Mouse (Mus musculus) intestine, embryonic 16.5 days (tissue): ENCODE measurements around the gene Echdc2. TPM values are rescaled to one million over a fixed set of nuclear protein-coding genes. Genes with fewer than 3 reads are reported as not detected.

ENCODE experiments used
- ATAC-seq: fragments of 200-750 bp; cut with Nextera tagmentation; 2 replicates; pipeline ENCODE4 v1.8.0; 2017; ENCODE audit warnings: moderate TSS enrichment, moderate library complexity
- H3K27ac ChIP-seq: fragments of 300-500 bp; sonication (generic); 2 replicates; pipeline ENCODE4 v1.5.1; 2014; ENCODE audit warnings: mild to moderate bottlenecking, low read length
- H3K27me3 ChIP-seq: fragments of 300-500 bp; sonication (generic); replicated peaks from 2 replicates; pipeline ENCODE4 v1.6.1; 2014; ENCODE audit warnings: low read length, control low read depth, mixed read lengths; ENCODE audit not compliant: control insufficient read depth, insufficient read depth
- H3K36me3 ChIP-seq: fragments of 300-500 bp; sonication (generic); 2 replicates; pipeline ENCODE4 v1.6.1; 2014; ENCODE audit warnings: low read length, control low read depth; ENCODE audit not compliant: control insufficient read depth, insufficient read depth
- H3K4me1 ChIP-seq: fragments of 300-500 bp; sonication (generic); 2 replicates; pipeline ENCODE4 v1.6.1; 2014; ENCODE audit warnings: low read length, control low read depth, mixed read lengths; ENCODE audit not compliant: control insufficient read depth, insufficient read depth
- H3K4me2 ChIP-seq: fragments of 300-500 bp; sonication (generic); 2 replicates; pipeline ENCODE4 v1.6.1; 2014; ENCODE audit warnings: low read depth, low read length, control low read depth
- H3K4me3 ChIP-seq: fragments of 300-500 bp; sonication (generic); 2 replicates; pipeline ENCODE4 v1.5.1; 2014; ENCODE audit warnings: mild to moderate bottlenecking, low read length
- H3K9ac ChIP-seq: fragments of 300-500 bp; sonication (generic); 2 replicates; pipeline ENCODE4 v1.6.1; 2014; ENCODE audit warnings: low read depth, low read length
- H3K9me3 ChIP-seq: fragments of 300-500 bp; sonication (generic); 2 replicates; pipeline ENCODE4 v1.6.1; 2016; ENCODE audit warnings: low read length, control low read depth; ENCODE audit not compliant: control insufficient read depth
- WGBS: fragments of 180-500 bp; shearing (Covaris S2); extraction: QIAGEN DNeasy Blood & Tissue Kit; methylation state at CpG from one replicate; pipeline ENCODE4 v1.1.7; 2014; 5-methylcytosine and 5-hydroxymethylcytosine counted together
- polyA plus RNA-seq: library from polyadenylated mRNA; unstranded; fragments of >200 nt; fragmentation: Nextera tagmentation; extraction: Ambion mirVana; gene quantifications from 2 replicates; pipeline ENCODE4 v1.2.1, GENCODE M21; 2015

Gene Echdc2
- polyA plus RNA-seq, 1 experiment from 2014 or later = 36.0 TPM

- Histone ChIP-seq H3K4me3 (no peak overlapping the region), H3K27me3 (no peaks in the 10 kb centered on the region), H3K9me3 (no peaks in the 10 kb centered on the region), H3K4me1 (0 out of 2 replicates have a peak, but pooled peaks cover 2% of the 10 kb centered on the region), H3K36me3 (no peaks in the 10 kb centered on the region), H3K27ac (no peak overlapping the region), H3K4me2 (no peak overlapping the region), H3K9ac (no peak overlapping the region)
- 64% methylated on average over 1 of the region's 1 CpGs for WGBS
- ATAC-seq = no peak
Observed at GRCm38 (mm10) chr4:108182278-108182677, 17.0 kb downstream of the Echdc2 start.

GRCm38 (mm10) chr4:108192821-108193323 is 27.6 kb downstream of the Echdc2 start:
- peaks cover 3% of the 10 kb centered on the region; the same call in 1 of the 2 replicates for H3K4me1 ChIP-seq
- 67% methylated on average over 2 of the region's 2 CpGs for WGBS
- H3K9me3 ChIP-seq = no peaks in the 10 kb centered on the region
- H3K4me2 ChIP-seq = no peak overlapping the region
- no peaks in the 10 kb centered on the region for H3K27me3 ChIP-seq
- no peak overlapping the region for H3K4me3 ChIP-seq
- H3K9ac ChIP-seq = no peak overlapping the region
- no peak overlapping the region for H3K27ac ChIP-seq
- H3K36me3 ChIP-seq = no peaks in the 10 kb centered on the region
- ATAC-seq = no peak

- Histone ChIP-seq H3K4me3 (no peak overlapping the region), H3K27me3 (no peaks in the 10 kb centered on the region), H3K9me3 (no peaks in the 10 kb centered on the region), H3K4me1 (peaks cover 3% of the 10 kb centered on the region; the same call in 1 of the 2 replicates), H3K27ac (0 out of 2 replicates have a peak overlapping the region, but pooled peaks have one; percentile 33), H3K9ac (peak overlapping the region; percentile 19; the same call in 1 of the 2 replicates), H3K36me3 (no peaks in the 10 kb centered on the region), H3K4me2 (no peak overlapping the region)
- ATAC-seq = 0 out of 2 replicates have a peak, but pooled peaks have one; percentile 31
- WGBS = 67% methylated on average over 6 of the region's 6 CpGs
Observed at GRCm38 (mm10) chr4:108196277-108196855, 31.1 kb downstream of the Echdc2 start.

- no peak overlapping the region for H3K4me3 ChIP-seq
- H3K27me3 ChIP-seq = no peaks in the 10 kb centered on the region
- H3K36me3 ChIP-seq = no peaks in the 10 kb centered on the region
- peaks cover 3% of the 10 kb centered on the region; the same call in 1 of the 2 replicates for H3K4me1 ChIP-seq
- H3K27ac ChIP-seq = no peak overlapping the region
- no peak overlapping the region for H3K9ac ChIP-seq
- no peaks in the 10 kb centered on the region for H3K9me3 ChIP-seq
- 60% methylated on average over 2 of the region's 2 CpGs for WGBS
- no peak for ATAC-seq
- no peak overlapping the region for H3K4me2 ChIP-seq
Observed at GRCm38 (mm10) chr4:108199236-108199635, 34.0 kb downstream of the Echdc2 start.

GRCm38 (mm10) chr4:108204629-108205028 is 39.4 kb downstream of the Echdc2 start:
- no peak for ATAC-seq
- no peak overlapping the region for H3K27ac ChIP-seq
- H3K27me3 ChIP-seq = no peaks in the 10 kb centered on the region
- no peaks in the 10 kb centered on the region for H3K36me3 ChIP-seq
- no peaks in the 10 kb centered on the region for H3K9me3 ChIP-seq
- no peaks in the 10 kb centered on the region for H3K4me1 ChIP-seq
- WGBS = 89% methylated on average over 6 of the region's 6 CpGs
- H3K9ac ChIP-seq = no peak overlapping the region
- H3K4me3 ChIP-seq = no peak overlapping the region
- H3K4me2 ChIP-seq = no peak overlapping the region

- 89% methylated on average over 2 of the region's 2 CpGs for WGBS
- Histone ChIP-seq H3K36me3 (no peaks in the 10 kb centered on the region), H3K9ac (no peak overlapping the region), H3K4me1 (peaks cover 8% of the 10 kb centered on the region; the same call in 1 of the 2 replicates), H3K4me2 (no peak overlapping the region), H3K4me3 (no peak overlapping the region), H3K9me3 (no peaks in the 10 kb centered on the region), H3K27me3 (peaks cover 3% of the 10 kb centered on the region), H3K27ac (no peak overlapping the region)
- no peak for ATAC-seq
Observed at GRCm38 (mm10) chr4:108213023-108213422, 47.8 kb downstream of the Echdc2 start.

GRCm38 (mm10) chr4:108217332-108218179 is 52.3 kb downstream of the Echdc2 start, which contains the start of gene Zyg11a:
TSS of gene Zyg11a (minus strand) at chr4:108218048.
- WGBS = 2% methylated on average over 81 of the region's 107 CpGs
- Histone ChIP-seq H3K4me1 (peaks cover 9% of the 10 kb centered on the region; the same call in 1 of the 2 replicates), H3K4me3 (peak within 1 kb of the TSS; percentile 62)

GRCm38 (mm10) chr4:108219019-108219418 is 53.8 kb downstream of the Echdc2 start:
- no peak overlapping the region for H3K4me2 ChIP-seq
- 17% methylated on average over 9 of the region's 9 CpGs for WGBS

More at GRCm38 (mm10) chr4:108217332-108218179, 52.3 kb downstream of the Echdc2 start, which contains the start of gene Zyg11a:
- H3K27me3 ChIP-seq = peaks cover 6% of the 10 kb centered on the region
- ATAC-seq = peak; percentile 80
- peak within 1 kb of the TSS; percentile 63 for H3K9ac ChIP-seq
- no peaks in the 10 kb centered on the region for H3K36me3 ChIP-seq
- H3K27ac ChIP-seq = no peak within 1 kb of the TSS
- peak within 1 kb of the TSS; percentile 90 for H3K4me2 ChIP-seq
- no peaks in the 10 kb centered on the region for H3K9me3 ChIP-seq

GRCm38 (mm10) chr4:108222507-108222906 is 57.3 kb downstream of the Echdc2 start:
- Histone ChIP-seq H3K4me1 (peaks cover 5% of the 10 kb centered on the region; the same call in 1 of the 2 replicates), H3K9me3 (no peaks in the 10 kb centered on the region), H3K27me3 (peaks cover 6% of the 10 kb centered on the region), H3K4me2 (no peak overlapping the region), H3K27ac (no peak overlapping the region), H3K4me3 (no peak overlapping the region), H3K36me3 (no peaks in the 10 kb centered on the region), H3K9ac (no peak overlapping the region)
- WGBS = 92% methylated on average over 5 of the region's 5 CpGs
- no peak for ATAC-seq

More at GRCm38 (mm10) chr4:108219019-108219418, 53.8 kb downstream of the Echdc2 start:
- Histone ChIP-seq H3K9me3 (no peaks in the 10 kb centered on the region), H3K27me3 (peaks cover 6% of the 10 kb centered on the region), H3K4me3 (no peak overlapping the region), H3K36me3 (no peaks in the 10 kb centered on the region), H3K4me1 (peaks cover 9% of the 10 kb centered on the region; the same call in 1 of the 2 replicates), H3K27ac (no peak overlapping the region), H3K9ac (no peak overlapping the region)
- no peak for ATAC-seq
